Mouse (Mus musculus): Measurements from ENCODE around the gene Immp2l. TPM values are rescaled to one million over a fixed set of nuclear protein-coding genes. Genes with fewer than 3 reads are reported as not detected.
"Not testable (repeated sequence)": the region's sequence is repeated elsewhere in the genome, so short reads cannot be mapped to it uniquely, and the experiment has no call there.

The Immp2l gene
- 1 to 10 TPM; 3.7 to 6.4 TPM for total RNA-seq (2021)
- long read RNA-seq, experiment 1, partial matches to known transcripts, result 0 of 9 reads
- long read RNA-seq, experiment 1, other reads (novel, unspliced or antisense), result 9 of 9 reads
- long read RNA-seq, experiment 2, partial matches to known transcripts, result 2 of 10 reads
- long read RNA-seq, experiment 2, other reads (novel, unspliced or antisense), result 5 of 10 reads

GRCm38 (mm10) chr12:41023511-41024421 is at the start of gene Immp2l:
Immp2l (plus strand) TSS chr12:41024090.
- peak; percentile 89 to 93 for DNase-seq (ENCODE audit: low spot score in 2 of 2)

GRCm38 (mm10) chr12:40978719-40979500 is 45.0 kb upstream of the Immp2l start:
- no peak for DNase-seq (ENCODE audit: low spot score in 2 of 2)

- peak in 1 of 2 experiments; percentile 17 for DNase-seq (ENCODE audit: low spot score in 2 of 2)
Observed at GRCm38 (mm10) chr12:40979716-40980115, 44.2 kb upstream of the Immp2l start.

DNA sequence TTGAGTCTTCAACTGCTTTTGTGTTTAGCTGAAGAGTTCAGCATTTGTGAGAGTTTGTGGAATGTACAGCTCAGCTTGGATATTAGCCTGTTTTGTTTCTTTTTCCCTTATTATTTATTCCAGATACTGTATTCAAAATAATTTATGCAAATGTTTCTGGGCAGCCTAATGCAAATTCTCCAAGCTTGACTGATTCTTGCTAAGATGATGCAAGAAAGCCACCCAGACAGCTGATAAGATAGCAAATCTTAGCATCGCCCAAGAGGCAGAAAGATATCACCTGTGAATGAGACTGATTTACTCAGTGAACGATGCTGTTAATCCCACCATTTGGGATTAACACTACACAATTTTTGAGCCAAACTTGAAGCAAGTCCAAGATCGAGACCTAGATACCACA is 43.7 kb upstream of the Immp2l start:
- DNase-seq (ENCODE audit: low spot score in 2 of 2), result no peak

- no peak for DNase-seq (ENCODE audit: low spot score in 2 of 2)
Observed at GRCm38 (mm10) chr12:40983021-40983420, 40.9 kb upstream of the Immp2l start.

- no peak for DNase-seq (ENCODE audit: low spot score in 2 of 2)
Observed at GRCm38 (mm10) chr12:40984735-40985134, 39.2 kb upstream of the Immp2l start.

DNA sequence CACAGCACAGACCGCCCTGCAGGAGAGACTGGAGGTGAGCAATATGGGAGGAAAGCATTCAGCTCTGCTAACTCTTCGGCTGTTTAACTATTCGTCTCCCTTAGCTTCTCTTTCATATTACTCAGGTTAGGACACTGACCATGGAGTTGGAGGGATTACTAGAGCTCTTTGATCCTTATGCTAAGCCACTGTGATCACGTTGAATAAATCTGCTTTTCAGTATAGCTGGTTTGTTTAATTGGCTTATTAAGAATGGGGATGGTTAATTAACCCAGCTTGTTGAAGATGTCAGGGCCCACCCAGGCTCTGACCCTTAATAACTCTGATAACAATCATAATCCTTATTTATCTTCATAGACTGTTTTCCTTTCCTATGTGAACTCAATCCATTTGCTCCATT is 38.1 kb upstream of the Immp2l start:
- no peak for DNase-seq (ENCODE audit: low spot score in 2 of 2)

DNA sequence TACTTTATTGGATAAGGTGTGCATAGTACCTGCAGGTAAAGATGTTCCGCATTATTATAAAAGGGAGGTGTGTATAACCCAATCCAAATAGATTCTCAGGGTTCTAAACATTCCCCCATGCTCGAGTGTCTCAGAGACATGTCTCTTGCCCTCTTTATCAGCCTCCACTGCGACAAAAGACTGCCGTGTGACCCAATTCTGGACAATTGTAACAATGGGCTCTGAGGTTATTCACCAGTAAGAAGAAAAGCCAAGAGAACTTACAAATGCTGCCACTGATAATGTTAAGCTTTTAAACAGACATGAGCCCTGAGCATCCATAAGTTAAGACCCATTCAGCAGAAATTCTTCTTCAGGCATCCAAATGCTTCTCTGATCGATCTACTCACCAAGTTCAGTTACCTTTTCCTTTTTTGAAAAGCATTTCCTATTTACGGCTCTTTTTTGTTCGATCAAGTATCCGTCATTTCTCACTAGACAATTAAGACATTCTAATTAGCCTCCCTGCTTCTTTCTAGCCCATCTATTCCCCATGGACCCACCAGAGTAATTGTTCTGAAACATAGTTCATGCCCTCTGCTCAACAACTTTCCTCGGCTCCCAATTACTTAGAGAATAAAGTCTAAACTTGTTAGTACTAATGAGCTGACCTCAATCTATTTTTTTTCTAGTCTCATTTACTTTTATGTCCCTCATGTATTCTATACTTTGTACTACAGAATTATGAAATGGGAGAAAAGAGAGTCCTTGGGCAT is 35.4 kb upstream of the Immp2l start:
- no peak for DNase-seq (ENCODE audit: low spot score in 2 of 2)

GRCm38 (mm10) chr12:40991647-40992046 is 32.2 kb upstream of the Immp2l start:
- DNase-seq (ENCODE audit: low spot score in 2 of 2), result no peak

- DNase-seq (ENCODE audit: low spot score in 2 of 2), result not testable (repeated sequence)
Observed at GRCm38 (mm10) chr12:40992237-40992636, 31.7 kb upstream of the Immp2l start.

- no peak for DNase-seq (ENCODE audit: low spot score in 2 of 2)
Observed at GRCm38 (mm10) chr12:40994846-40995245, 29.0 kb upstream of the Immp2l start.

- no peak for DNase-seq (ENCODE audit: low spot score in 2 of 2)
Observed at GRCm38 (mm10) chr12:40995618-40996370, 28.1 kb upstream of the Immp2l start.

DNA sequence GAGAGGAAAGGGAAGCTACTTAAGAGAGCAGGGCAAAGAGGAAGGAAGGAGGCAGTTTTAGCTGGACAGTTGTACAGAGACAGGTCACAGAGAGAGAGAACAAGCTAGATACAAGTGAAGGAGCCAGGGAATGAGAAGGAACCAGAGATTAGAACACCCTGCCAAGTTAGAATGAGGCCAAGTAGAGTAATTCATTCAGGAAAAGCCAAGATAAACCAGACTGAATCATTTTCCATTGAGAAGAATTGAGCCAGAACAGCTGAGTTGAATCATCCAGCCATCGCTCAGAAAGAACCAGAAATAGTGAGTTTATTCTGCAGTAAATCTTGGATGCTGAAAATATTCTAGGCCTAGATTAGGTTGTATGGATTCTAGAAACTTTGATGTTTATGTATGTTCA is 1.4 kb upstream of the Immp2l start:
- DNase-seq (ENCODE audit: low spot score in 2 of 2), result no peak

- no peak for DNase-seq (ENCODE audit: low spot score in 2 of 2)
Observed at GRCm38 (mm10) chr12:41024512-41024911, 622 bp downstream of the Immp2l start.

DNA sequence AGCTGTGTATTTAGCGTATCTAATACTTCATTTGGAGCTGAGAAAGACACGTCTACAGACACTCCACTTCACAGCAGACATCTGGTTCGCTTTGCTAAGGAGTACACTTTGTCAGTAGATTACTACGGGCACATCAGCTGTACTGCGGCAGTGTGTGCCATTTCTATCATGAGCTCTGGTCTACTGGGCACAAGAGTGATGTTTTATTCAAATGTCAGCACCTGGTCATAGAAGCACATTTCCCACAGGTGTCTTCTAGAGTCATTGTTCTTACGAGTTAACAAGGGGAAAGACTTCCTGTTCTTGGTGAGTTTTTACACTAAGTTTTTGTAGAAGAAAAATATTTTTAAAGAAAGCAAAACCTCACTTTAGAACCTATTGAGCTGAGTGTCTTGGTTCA is 3.6 kb downstream of the Immp2l start:
- DNase-seq (ENCODE audit: low spot score in 2 of 2), result no peak

DNA sequence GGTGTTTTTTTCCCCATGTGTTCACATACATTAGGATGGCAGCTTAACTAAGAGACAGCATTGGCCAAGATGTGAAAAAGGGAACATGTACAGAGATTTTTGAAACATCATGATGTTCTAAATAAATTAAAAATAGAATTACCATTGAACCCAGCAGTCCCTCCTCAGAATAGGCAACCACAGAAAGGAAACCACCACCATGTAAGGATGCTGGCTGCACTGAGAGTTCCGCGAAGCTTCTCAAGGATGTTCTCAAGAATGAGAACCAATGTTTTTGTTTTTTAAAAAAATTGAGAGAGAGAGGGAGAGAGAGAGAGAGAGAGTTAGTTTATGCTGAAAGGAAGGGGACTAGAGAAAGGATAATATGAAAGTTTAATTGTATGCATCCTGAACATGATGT is 7.2 kb downstream of the Immp2l start:
- no peak for DNase-seq (ENCODE audit: low spot score in 2 of 2)

DNA sequence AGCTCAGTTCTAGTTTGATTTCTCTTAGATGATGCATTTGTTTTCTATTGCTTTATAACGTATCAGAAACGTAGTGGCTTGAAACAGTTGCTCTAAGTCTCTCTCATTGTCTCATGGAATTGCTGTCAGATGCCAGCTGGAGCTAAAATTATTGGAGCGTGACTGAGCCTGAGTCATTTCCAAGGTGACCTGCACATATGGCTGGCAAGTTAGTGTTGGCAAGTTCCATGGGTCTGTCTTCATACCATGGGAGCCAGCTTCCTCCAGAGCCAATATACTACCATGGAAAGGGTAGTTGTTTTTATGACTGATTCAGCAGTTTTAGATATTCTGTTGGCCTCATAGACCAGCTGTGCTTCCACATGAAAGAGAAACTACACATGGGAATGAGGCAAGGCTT is 9.3 kb downstream of the Immp2l start:
- DNase-seq (ENCODE audit: low spot score in 2 of 2), result peak in 1 of 2 experiments; percentile 37

DNA sequence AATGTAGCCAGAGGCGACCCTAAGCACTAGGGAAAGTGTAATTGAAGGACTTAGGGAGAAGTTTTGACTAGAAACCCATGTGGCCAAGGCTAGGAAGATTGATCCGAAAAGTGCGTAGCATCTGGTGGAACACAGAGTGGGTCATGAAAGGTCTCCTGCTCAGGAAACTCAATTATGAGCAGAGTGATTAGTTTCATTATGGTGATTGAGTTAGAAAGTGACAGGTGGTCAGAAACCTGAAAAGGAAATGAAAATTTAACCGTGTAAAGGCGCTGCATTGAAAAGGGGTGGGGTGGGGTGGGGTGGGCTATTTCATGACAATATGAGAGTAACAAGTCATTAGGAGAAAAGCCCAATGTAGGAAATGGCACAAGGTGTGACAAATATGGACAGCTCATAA is 15.9 kb downstream of the Immp2l start:
- DNase-seq (ENCODE audit: low spot score in 2 of 2), result no peak

DNA sequence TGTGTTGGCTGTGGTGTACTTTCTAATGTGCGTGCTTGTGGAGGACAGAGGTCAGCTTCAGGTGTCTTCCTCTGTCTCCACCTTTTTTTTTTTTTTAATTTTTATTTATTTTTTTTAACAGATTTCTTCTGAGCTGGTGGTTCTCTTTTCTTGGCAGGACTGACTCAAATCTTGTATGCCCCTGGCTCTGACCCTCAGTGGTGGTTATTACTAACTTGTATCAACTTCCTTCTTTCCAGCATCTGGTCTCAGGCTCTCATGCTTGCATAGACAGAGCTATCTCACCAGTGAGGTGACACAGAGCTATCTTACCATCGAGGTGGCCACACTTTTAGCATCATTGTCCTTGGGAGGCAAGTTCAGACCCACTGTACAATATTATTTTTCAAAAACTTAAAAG is 17.8 kb downstream of the Immp2l start:
- DNase-seq (ENCODE audit: low spot score in 2 of 2), result no peak

DNA sequence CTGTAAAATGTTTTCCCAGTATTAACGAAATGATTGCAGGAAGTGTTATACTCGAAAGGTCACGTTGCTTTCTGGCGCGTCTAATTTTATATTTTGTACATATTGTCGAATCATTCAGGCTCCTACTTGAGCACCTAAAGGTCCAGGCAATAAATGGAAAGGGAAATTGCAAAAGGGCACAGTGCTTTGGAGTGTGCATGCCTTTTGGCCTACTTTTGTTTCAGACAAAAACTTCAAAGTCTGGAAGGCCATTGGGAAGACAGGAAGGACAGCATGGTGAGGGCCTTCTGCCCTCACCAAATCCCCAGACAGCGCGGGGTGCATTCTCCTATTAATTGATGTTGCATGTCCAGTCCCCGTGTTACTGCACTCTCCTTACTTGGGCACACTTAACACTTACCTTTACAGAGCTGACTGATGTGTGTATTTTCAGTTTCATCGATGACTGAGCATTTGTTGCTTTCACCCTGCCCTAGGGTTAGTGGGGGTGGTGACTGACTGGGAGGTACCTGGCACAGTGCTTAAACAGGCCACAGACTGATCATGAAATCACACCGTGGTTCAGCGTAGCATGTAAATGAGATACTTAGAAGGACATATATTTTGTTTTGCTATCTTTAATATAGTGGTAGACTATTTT is 20.7 kb downstream of the Immp2l start:
- DNase-seq (ENCODE audit: low spot score in 2 of 2), result no peak

Measured in layer of hippocampus, postnatal 14 days (tissue).